Mouse (Mus musculus): ENCODE data around the gene Rapgef1. TPM values are rescaled to one million over a fixed set of nuclear protein-coding genes. Genes with fewer than 3 reads are reported as not detected.
"Not testable (repeated sequence)": the region's sequence is repeated elsewhere in the genome, so short reads cannot be mapped to it uniquely, and the experiment has no call there.

Rapgef1 gene
- total RNA-seq, 2 experiments from 2014 or later, result 58.5 to 66.5 TPM

- no peak for DNase-seq
These were observed 3.9 kb downstream of the Rapgef1 start for GRCm38 (mm10) chr2:29623247-29624090.

GRCm38 (mm10) chr2:29624091-29624608 lies 4.6 kb downstream of the Rapgef1 start:
- no peak for DNase-seq

- DNase-seq, result peak; percentile 55
These were observed 5.2 kb downstream of the Rapgef1 start for GRCm38 (mm10) chr2:29624739-29625138.

- DNase-seq, result no peak
These were observed 6.2 kb downstream of the Rapgef1 start for GRCm38 (mm10) chr2:29625573-29626200.

DNA sequence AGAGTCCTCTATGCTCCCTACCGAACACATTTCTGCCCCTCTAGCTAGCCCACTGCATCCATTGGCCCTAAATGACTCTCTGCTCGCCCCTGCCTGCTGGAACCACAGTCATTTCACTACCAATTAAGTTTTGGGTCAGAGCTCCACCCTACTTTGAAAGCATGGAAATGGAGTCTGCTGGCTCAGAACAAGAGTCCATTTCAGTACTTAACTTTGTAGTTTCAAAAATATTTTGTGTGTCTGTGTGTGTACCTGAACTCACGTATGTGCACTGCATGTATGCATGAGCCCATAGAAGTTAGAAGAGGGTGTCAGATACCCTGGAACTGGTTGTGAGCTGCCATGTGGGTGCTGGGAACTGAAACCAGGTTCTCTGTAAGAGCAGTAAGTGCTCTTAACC lies 7.8 kb downstream of the Rapgef1 start:
- no peak for DNase-seq

- DNase-seq, result no peak
These were observed 8.7 kb downstream of the Rapgef1 start for GRCm38 (mm10) chr2:29628186-29628585.

DNA sequence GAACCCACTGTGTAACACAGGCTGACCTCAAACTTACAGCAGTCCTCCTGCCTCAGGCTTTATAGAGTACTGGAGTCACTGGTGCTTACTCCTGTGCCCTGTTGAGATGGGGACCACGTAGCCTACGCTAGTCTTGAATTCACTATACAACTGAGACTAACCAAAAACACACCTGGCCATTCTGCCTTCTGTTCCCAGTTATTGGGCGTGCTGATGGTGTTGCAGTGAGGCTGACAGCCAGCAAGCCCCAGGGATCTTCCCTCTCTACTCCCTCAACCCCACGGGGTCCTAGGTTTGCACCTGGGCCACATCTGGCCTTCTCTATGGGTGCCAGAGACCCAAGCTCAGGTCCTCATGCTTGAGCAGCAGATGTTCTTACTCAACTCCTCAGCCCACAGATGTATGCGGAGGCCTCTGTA lies 9.3 kb downstream of the Rapgef1 start:
- DNase-seq, result no peak

DNA sequence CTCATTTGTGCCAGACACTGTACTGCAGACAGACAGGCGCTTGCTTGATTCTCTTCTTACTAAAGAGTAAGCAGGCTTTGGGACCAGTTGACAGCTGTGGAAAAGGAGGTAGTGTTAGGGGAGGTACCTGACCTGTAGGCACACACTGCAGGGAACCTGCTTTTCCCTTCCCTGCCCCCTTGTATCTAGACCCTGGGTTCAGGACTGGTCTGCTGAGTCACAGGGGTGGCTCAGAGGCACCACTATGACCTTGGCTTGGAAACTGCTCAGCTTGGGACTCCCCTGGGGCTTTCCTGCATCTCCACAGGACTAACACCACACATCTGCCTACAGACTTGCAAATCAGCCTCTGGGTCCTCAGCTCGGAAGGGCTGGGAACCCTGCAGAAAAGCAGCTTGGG lies 9.8 kb downstream of the Rapgef1 start:
- peak; percentile 65 for DNase-seq

DNA sequence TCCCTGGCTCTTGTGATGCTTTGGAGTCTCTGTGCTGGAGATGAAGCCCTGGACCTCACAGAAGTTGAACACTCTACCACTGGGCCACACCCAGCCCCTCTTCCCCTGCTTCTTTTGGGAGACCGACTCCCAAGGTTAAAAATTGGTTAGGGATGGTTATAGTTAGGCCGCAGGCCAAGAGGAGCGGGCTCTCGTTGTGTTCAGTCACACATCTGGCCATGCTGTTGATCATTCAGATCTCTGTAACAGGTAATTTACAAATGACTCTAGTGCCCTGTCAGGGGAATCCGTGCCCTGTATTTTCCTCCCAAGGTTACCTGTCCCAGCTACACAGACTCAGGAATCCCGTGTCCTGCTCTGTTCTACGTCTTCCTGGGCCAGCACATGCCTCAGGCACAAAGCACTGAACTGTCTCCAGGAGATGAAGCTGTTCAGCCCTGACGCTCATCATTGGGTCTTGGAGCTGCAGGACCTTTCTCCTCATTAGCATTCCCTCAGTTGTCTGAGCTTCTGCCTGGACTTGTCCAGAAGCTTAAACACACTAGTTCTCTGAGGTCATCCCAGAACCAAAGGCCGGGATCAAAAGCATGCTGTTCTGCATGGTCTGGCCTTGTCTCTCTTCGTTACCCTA lies 10.7 kb downstream of the Rapgef1 start:
- no peak for DNase-seq

- no peak for DNase-seq
These were observed 11.5 kb downstream of the Rapgef1 start for GRCm38 (mm10) chr2:29631020-29631419.

DNA sequence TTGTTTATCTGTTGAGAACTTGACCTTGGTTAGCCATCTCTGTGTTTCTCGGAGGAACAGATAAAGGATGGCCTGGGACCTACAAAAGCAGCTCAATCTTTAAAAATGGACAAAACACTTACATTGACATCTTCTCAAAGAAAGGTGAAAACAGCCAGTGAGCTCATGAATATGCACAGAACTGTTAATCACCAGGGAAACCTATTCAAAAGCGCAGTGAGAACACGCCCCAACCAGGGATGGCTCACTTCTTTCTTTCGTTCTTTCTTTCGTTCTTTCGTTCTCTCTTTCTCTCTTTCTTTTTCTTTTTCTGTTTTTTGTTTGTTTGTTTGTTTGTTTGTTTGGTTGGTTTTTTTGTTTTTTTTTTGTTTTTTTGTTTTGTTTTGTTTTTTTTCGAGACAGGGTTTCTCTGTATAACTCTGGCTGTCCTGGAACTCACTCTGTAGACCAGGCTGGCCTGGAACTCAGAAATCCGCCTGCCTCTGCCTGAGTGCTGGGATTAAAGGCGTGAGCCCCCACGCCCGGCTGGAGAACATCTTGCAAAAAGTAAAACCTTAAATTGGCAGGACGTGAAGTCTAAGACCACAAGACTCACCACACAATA lies 12.1 kb downstream of the Rapgef1 start:
- DNase-seq, result not testable (repeated sequence)

DNA sequence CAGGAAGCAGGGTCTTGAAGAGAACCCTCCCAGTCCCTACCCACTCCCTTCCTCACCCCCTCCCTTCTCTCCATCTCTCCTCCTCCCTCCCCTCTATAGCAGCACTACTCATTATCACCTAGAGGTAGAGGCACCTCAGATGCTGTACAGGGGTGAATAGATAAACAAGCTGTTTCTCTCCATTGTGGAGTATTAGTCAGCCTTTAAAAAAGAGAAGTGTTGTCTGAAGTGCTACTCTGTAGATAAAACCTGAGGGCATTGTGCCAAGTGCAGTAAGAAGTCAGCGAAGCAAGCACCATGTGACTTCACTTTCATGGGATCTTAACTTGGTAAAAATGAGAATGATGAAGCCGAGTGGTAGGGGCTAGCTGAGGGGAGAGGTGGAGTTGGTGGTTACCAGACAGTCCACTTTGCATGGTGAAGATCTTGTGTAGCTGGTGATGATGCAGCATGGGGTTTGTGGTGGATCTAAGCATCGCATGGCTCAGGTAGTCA lies 12.7 kb downstream of the Rapgef1 start:
- DNase-seq, result no peak

GRCm38 (mm10) chr2:29633101-29633554 lies 13.6 kb downstream of the Rapgef1 start:
- DNase-seq, result peak; percentile 95

- no peak for DNase-seq
These were observed 14.3 kb downstream of the Rapgef1 start for GRCm38 (mm10) chr2:29633782-29634181.

GRCm38 (mm10) chr2:29634541-29634940 lies 15.0 kb downstream of the Rapgef1 start:
- DNase-seq, result no peak

DNA sequence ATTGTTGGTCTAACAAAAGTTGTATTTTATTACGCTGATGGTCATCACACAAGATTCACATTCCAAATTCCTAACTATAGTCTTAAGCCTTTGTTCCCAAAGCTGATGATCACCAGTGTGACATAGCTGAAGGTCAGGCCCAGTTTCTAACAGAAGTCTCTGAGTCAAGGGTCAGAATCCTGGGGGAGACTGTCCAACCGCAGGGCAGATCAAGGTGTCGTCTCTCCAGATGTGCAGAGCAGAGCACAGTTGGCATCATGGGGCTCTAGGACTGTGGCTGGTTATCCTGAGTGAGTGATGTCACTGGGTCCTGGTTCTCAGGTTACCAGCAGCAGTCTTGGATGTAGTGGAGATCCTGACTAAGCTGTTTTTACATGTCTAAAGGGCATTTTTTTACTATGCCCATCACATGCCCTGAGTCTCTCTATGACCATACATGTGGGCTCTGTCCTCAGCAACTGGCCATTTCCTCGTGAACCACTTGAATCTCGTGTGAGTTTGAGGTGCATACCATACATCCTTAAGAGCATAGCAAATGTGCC lies 16.5 kb downstream of the Rapgef1 start:
- DNase-seq, result no peak

DNA sequence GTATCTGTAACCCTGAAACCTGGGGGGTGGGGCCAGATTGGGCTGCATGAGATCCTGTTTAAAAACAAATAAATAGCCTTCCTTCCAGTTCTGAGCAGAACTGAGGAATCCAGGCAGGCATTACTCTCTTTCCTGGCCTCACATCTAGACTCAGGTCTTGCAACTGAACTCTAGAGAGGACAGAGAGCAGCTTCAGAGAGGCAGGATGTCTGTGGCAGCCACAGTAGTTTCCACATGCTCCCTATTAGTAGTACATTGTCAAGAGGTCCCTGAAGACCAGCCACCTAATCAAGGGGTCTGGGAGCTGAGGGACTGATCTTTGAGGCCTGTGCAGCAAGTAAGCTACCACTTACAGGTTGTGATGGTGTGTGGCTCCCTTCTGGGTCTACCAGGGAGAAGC lies 18.0 kb downstream of the Rapgef1 start:
- DNase-seq, result no peak

- no peak for DNase-seq
These were observed 19.9 kb downstream of the Rapgef1 start for GRCm38 (mm10) chr2:29639377-29639776.

- DNase-seq, result no peak
These were observed 20.6 kb downstream of the Rapgef1 start for GRCm38 (mm10) chr2:29639953-29640743.

- DNase-seq, result no peak
These were observed 22.2 kb downstream of the Rapgef1 start for GRCm38 (mm10) chr2:29641707-29642106.

- DNase-seq, result no peak
These were observed 23.9 kb downstream of the Rapgef1 start for GRCm38 (mm10) chr2:29643418-29643817.

All from adrenal gland, postnatal 10 days (tissue).